ENCODE assay signal across 8 mouse cellular contexts in the genomic region with DNA sequence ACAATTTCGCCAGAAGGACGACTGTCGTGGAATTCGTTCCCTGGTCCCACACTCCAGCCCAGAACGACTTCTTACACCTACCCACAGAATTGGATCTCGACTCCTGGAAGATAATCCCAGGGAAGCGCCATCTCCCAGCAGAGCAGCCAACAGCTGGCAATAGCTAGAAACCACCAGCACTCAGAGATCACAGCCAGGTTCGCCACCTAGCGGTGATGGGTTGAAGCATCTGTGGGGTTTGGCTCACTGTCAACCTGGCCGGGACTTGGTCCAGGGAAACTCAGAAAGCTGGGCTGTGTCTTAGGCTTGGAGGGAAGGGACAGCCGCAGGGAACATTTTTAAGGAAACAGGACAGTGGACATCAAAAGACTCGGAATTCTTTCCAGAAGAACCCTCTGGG. TPM values are rescaled to one million over a fixed set of nuclear protein-coding genes. Genes with fewer than 3 reads are reported as not detected.
DNase-seq lines count a peak whose midpoint lies in the region; ATAC-seq and TF ChIP-seq lines count a peak whose summit lies in the region.

No protein-coding gene starts in this region.

- H3K4me3 ChIP-seq in bone marrow, adult 2 months (replicated peaks; ENCODE audit: control insufficient read depth, low read depth, low read length): no peak overlapping the region
- H3K4me3 ChIP-seq in embryonic facial prominence, embryonic 15.5 days (replicated peaks): peak overlapping the region; percentile 33
- peak overlapping the region; percentile 20; the same call in 1 of the 2 replicates for H3K4me3 ChIP-seq in heart, embryonic 10.5 days
- H3K4me3 ChIP-seq in kidney, embryonic 15.5 days (replicated peaks): peak overlapping the region; percentile 18
- H3K4me3 ChIP-seq in limb, embryonic 15.5 days: peak overlapping the region; percentile 21

- no peaks in the 10 kb centered on the region for H3K27me3 ChIP-seq in embryonic facial prominence, embryonic 15.5 days
- H3K27me3 ChIP-seq in heart, embryonic 10.5 days (ENCODE audit: insufficient read depth, poor library complexity, severe bottlenecking): peaks cover 10% of the 10 kb centered on the region
- H3K27me3 ChIP-seq in kidney, embryonic 15.5 days: 0 out of 2 replicates have a peak, but pooled peaks cover 4% of the 10 kb centered on the region
- H3K27me3 ChIP-seq in limb, embryonic 15.5 days: no peaks in the 10 kb centered on the region

- H3K36me3 ChIP-seq in embryonic facial prominence, embryonic 15.5 days: no peaks in the 10 kb centered on the region
- H3K36me3 ChIP-seq in heart, embryonic 10.5 days: no peaks in the 10 kb centered on the region
- no peaks in the 10 kb centered on the region for H3K36me3 ChIP-seq in kidney, embryonic 15.5 days
- no peaks in the 10 kb centered on the region for H3K36me3 ChIP-seq in limb, embryonic 15.5 days

- no peaks in the 10 kb centered on the region for H3K9me3 ChIP-seq in embryonic facial prominence, embryonic 15.5 days (replicated peaks)
- no peaks in the 10 kb centered on the region for H3K9me3 ChIP-seq in heart, embryonic 10.5 days
- no peaks in the 10 kb centered on the region for H3K9me3 ChIP-seq in kidney, embryonic 15.5 days (replicated peaks)
- H3K9me3 ChIP-seq in limb, embryonic 15.5 days: no peaks in the 10 kb centered on the region

- H3K4me2 ChIP-seq in embryonic facial prominence, embryonic 15.5 days (replicated peaks): peak overlapping the region; percentile 49
- H3K4me2 ChIP-seq in kidney, embryonic 15.5 days: peak overlapping the region; percentile 50
- peak overlapping the region; percentile 43 for H3K4me2 ChIP-seq in limb, embryonic 15.5 days

- TF ChIP-seq CTCF in bone marrow, adult 2 months (IDR thresholded peaks at IDR 0.05; ENCODE audit: control insufficient read depth, insufficient read depth, low read length): peak; percentile 95

- peaks cover 5% of the 10 kb centered on the region for H3K4me1 ChIP-seq in bone marrow, adult 2 months (ENCODE audit: control insufficient read depth, insufficient read depth, low read length)
- peaks cover 9% of the 10 kb centered on the region for H3K4me1 ChIP-seq in embryonic facial prominence, embryonic 15.5 days
- H3K4me1 ChIP-seq in heart, embryonic 10.5 days: 0 out of 2 replicates have a peak, but pooled peaks cover 6% of the 10 kb centered on the region
- H3K4me1 ChIP-seq in kidney, embryonic 15.5 days: peaks cover 9% of the 10 kb centered on the region
- peaks cover 13% of the 10 kb centered on the region for H3K4me1 ChIP-seq in limb, embryonic 15.5 days

- ATAC-seq in embryonic facial prominence, embryonic 15.5 days (ENCODE audit: insufficient number of reproducible peaks, low FRiP score, low TSS enrichment, low read depth): peak; percentile 75
- ATAC-seq in kidney, embryonic 15.5 days (replicated peaks; ENCODE audit: low FRiP score): peak; percentile 75
- 0 out of 2 replicates have a peak, but pooled peaks have one; percentile 17 for ATAC-seq in limb, embryonic 15.5 days (ENCODE audit: insufficient number of reproducible peaks, low FRiP score, low TSS enrichment, low read depth)

- DNase-seq in 3T3-L1 (ENCODE audit: low read depth, low spot score): peak; percentile 94
- DNase-seq in heart, embryonic 10.5 days (ENCODE audit: low spot score): peak; percentile 89
- DNase-seq in monocyte, adult 2 months (ENCODE audit: low read depth in 1 of 2, low spot score in 2 of 2): peak; percentile 45 to 64
- DNase-seq in spleen, postnatal 14 days (ENCODE audit: low spot score in 2 of 2): peak; percentile 74 to 83

- WGBS in bone marrow, adult 2 months: 6% methylated on average over 12 of the region's 12 CpGs
- 2% methylated on average over 12 of the region's 12 CpGs for WGBS in embryonic facial prominence, embryonic 15.5 days
- 6% methylated on average over 12 of the region's 12 CpGs for whole genome bisulfite sequencing in heart, embryonic 10.5 days
- WGBS in kidney, embryonic 15.5 days: 2% methylated on average over 12 of the region's 12 CpGs
- WGBS in limb, embryonic 15.5 days: 3% methylated on average over 12 of the region's 12 CpGs

- no peak overlapping the region for H3K9ac ChIP-seq in embryonic facial prominence, embryonic 15.5 days
- no peak overlapping the region for H3K9ac ChIP-seq in kidney, embryonic 15.5 days
- no peak overlapping the region for H3K9ac ChIP-seq in limb, embryonic 15.5 days

- no peak overlapping the region for H3K27ac ChIP-seq in bone marrow, adult 2 months (ENCODE audit: control insufficient read depth, insufficient read depth, low read depth, low read length, poor library complexity)
- no peak overlapping the region for H3K27ac ChIP-seq in embryonic facial prominence, embryonic 15.5 days (replicated peaks)
- H3K27ac ChIP-seq in heart, embryonic 10.5 days: no peak overlapping the region
- 0 out of 2 replicates have a peak overlapping the region, but pooled peaks have one; percentile 18 for H3K27ac ChIP-seq in kidney, embryonic 15.5 days
- H3K27ac ChIP-seq in limb, embryonic 15.5 days: no peak overlapping the region

- no peak for TF ChIP-seq POLR2A in bone marrow, adult 2 months (IDR thresholded peaks at IDR 0.05; ENCODE audit: borderline replicate concordance, control insufficient read depth, low read depth, low read length)

RNA-seq across cellular contexts. Expression of a gene that starts 19.3 kb away (rescaled TPM):
- not detected in 2 replicates for polyA plus RNA-seq in bone marrow, adult 2 months (2011; ENCODE audit: insufficient read depth, insufficient read length, low replicate concordance, missing spikeins)
- polyA plus RNA-seq in embryonic facial prominence, embryonic 15.5 days (2015; fragmentation: Nextera tagmentation; extraction: Ambion mirVana): 20.8 and 24.6 TPM in 2 replicates
- 4.6 and 15.2 TPM in 2 replicates for polyA plus RNA-seq in heart, embryonic 10.5 days (2016; fragmentation: Nextera tagmentation; extraction: Ambion mirVana)
- 91.7 and 93.3 TPM in 2 replicates for polyA plus RNA-seq in kidney, embryonic 15.5 days (2015; fragmentation: Nextera tagmentation; extraction: Ambion mirVana)
- polyA plus RNA-seq in limb, embryonic 15.5 days (2015; fragmentation: Nextera tagmentation; extraction: Ambion mirVana): 13.1 and 16.1 TPM in 2 replicates

RNA-seq across cellular contexts. Expression of a gene that starts 32.9 kb away (rescaled TPM):
- 247 and 257 TPM in 2 replicates for polyA plus RNA-seq in bone marrow, adult 2 months (2011; ENCODE audit: insufficient read depth, insufficient read length, low replicate concordance, missing spikeins)
- 488 and 504 TPM in 2 replicates for polyA plus RNA-seq in embryonic facial prominence, embryonic 15.5 days (2015; fragmentation: Nextera tagmentation; extraction: Ambion mirVana)
- 506 and 616 TPM in 2 replicates for polyA plus RNA-seq in heart, embryonic 10.5 days (2016; fragmentation: Nextera tagmentation; extraction: Ambion mirVana)
- polyA plus RNA-seq in kidney, embryonic 15.5 days (2015; fragmentation: Nextera tagmentation; extraction: Ambion mirVana): 577 and 624 TPM in 2 replicates
- 473 and 511 TPM in 2 replicates for polyA plus RNA-seq in limb, embryonic 15.5 days (2015; fragmentation: Nextera tagmentation; extraction: Ambion mirVana)

Comparison
In these comparisons a context has a peak if more than half of its experiments do, and no peak if none do; other contexts are left out.
1. ATAC-seq: peak in every context shown above with its lines; median percentile 75 in embryonic facial prominence, embryonic 15.5 days; 75 in kidney, embryonic 15.5 days; 17 in limb, embryonic 15.5 days.